Mouse (Mus musculus) G1E-ER4 (cell line): ENCODE results near the gene Gm28308. TPM values are rescaled to one million over a fixed set of nuclear protein-coding genes. Genes with fewer than 3 reads are reported as not detected.

Experiments
- GATA1 ChIP-seq: IDR thresholded peaks from one replicate; pipeline ENCODE4 v1.8.0; 2012; ENCODE audit warnings: low read length, inconsistent platforms
- polyA plus RNA-seq: library from polyadenylated mRNA; stranded (reverse); fragments of >175 nt; gene quantifications from 2 replicates; pipeline ENCODE4 v1.2.3, GENCODE M21; 2012

Gene Gm28308
- polyA plus RNA-seq, 1 experiment: not detected

GRCm38 (mm10) chr6:52207684-52207976 is 5.5 kb downstream of the Gm28308 start:
- TF ChIP-seq GATA1: no peak

GRCm38 (mm10) chr6:52206882-52207683 is 6.1 kb downstream of the Gm28308 start:
- no peak for TF ChIP-seq GATA1

- no peak for TF ChIP-seq GATA1
Observed at GRCm38 (mm10) chr6:52205638-52206621, 7.2 kb downstream of the Gm28308 start.

GRCm38 (mm10) chr6:52205221-52205620 is 7.9 kb downstream of the Gm28308 start:
- no peak for TF ChIP-seq GATA1

- no peak for TF ChIP-seq GATA1
Observed at GRCm38 (mm10) chr6:52204050-52204752, 8.9 kb downstream of the Gm28308 start, which contains the start of gene Hoxa5. Gene Hoxa5 (minus strand): TSS chr6:52204587.

- no peak for TF ChIP-seq GATA1
Observed at GRCm38 (mm10) chr6:52203371-52204049, 9.6 kb downstream of the Gm28308 start.

- TF ChIP-seq GATA1: no peak
Observed at GRCm38 (mm10) chr6:52203121-52203370, 10.1 kb downstream of the Gm28308 start.

GRCm38 (mm10) chr6:52202362-52203120 is 10.6 kb downstream of the Gm28308 start:
- TF ChIP-seq GATA1: no peak

GRCm38 (mm10) chr6:52201269-52201668 is 11.9 kb downstream of the Gm28308 start:
- no peak for TF ChIP-seq GATA1

GRCm38 (mm10) chr6:52200751-52201250 is 12.3 kb downstream of the Gm28308 start:
- TF ChIP-seq GATA1: no peak

GRCm38 (mm10) chr6:52200073-52200750 is 12.9 kb downstream of the Gm28308 start:
- no peak for TF ChIP-seq GATA1

- no peak for TF ChIP-seq GATA1
Observed at GRCm38 (mm10) chr6:52197271-52197670, 15.9 kb downstream of the Gm28308 start.

GRCm38 (mm10) chr6:52196811-52197210 is 16.3 kb downstream of the Gm28308 start:
- TF ChIP-seq GATA1: no peak

GRCm38 (mm10) chr6:52194690-52195089 is 18.4 kb downstream of the Gm28308 start:
- no peak for TF ChIP-seq GATA1
